Mouse (Mus musculus): ENCODE measurements around the gene Pde7b. TPM values are rescaled to one million over a fixed set of nuclear protein-coding genes. Genes with fewer than 3 reads are reported as not detected.

Gene Pde7b
- polyA plus RNA-seq, 1 experiment from 2014 or later = 0.29 TPM

DNA sequence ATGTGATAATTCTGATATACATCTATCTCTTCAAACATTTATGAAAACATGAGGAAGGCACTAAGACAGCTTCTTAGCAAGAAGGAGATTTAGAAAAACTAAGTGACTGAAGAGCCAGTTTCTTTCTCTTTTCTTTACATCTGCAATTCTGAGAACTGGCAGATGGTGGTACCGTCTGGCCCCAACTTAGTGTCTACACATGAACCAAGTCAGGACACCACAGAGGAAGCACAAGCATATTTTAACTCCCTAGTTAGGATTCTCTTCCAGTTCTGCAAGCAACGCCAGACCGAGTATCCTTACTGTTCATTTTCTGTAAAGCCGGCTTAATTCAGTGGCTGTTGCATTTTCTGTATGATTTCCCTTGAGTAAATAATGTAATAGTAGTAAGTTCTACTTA is 138.9 kb downstream of the Pde7b start:
- H3K4me3 ChIP-seq (replicated peaks) = no peak overlapping the region
- H3K36me3 ChIP-seq = no peaks in the 10 kb centered on the region
- H3K27ac ChIP-seq = no peak overlapping the region
- no peak overlapping the region for H3K9ac ChIP-seq
- no peaks in the 10 kb centered on the region for H3K4me1 ChIP-seq (replicated peaks)
- H3K27me3 ChIP-seq = no peaks in the 10 kb centered on the region
- WGBS (ENCODE audit: insufficient replicate concordance) = 77% methylated on average over 4 of the region's 4 CpGs
- DNase-seq (no peak), ATAC-seq (ENCODE audit: low read depth) (no peak)
- H3K4me2 ChIP-seq = no peak overlapping the region
- no peaks in the 10 kb centered on the region for H3K9me3 ChIP-seq (replicated peaks)

DNA sequence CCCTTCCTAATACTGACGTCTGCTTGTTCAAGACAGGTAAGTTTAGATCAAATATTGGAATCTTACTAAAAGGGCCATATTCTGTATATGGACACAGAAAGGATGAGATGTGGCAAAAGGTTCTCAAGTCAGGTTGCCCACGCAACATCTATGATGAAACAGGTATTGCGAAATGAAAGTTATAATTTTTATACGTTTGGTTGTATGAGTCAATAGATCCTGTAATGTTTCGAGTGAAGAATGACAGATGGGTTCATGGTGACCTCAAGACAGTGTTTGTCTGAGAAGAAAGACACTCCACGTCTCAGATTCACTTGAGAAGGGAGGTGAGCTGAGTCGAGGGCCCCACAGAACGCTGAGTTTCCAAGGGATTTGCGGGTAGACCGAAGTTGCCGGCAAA is 149.9 kb downstream of the Pde7b start:
- Histone ChIP-seq H3K27ac (no peak overlapping the region), H3K9me3 (replicated peaks) (no peaks in the 10 kb centered on the region), H3K4me3 (replicated peaks) (no peak overlapping the region), H3K27me3 (no peaks in the 10 kb centered on the region), H3K36me3 (no peaks in the 10 kb centered on the region), H3K4me2 (no peak overlapping the region), H3K9ac (no peak overlapping the region), H3K4me1 (replicated peaks) (no peaks in the 10 kb centered on the region)
- WGBS (ENCODE audit: insufficient replicate concordance) = 79% methylated on average over 11 of the region's 11 CpGs
- DNase-seq = no peak
- ATAC-seq (ENCODE audit: low read depth) = no peak

DNA sequence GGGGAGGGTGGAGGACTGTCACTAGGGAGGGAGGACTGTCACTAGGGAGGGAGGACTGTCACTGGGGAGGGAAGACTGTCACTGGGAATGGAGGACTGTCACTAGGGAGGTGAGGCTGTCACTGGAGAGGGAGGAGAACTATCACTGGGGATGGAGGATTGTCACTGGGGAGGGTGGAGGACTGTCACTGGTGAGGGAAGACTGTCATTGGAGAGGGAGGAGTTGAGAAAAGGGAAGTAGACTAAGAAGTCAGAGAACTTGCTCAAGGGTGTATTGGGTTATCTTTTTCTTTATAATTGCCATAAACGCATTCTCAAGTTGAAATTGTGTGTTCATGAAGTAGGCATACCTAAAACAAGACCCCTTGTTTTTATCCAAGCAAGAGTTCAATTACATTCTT is 150.5 kb downstream of the Pde7b start:
- Histone ChIP-seq H3K9ac (no peak overlapping the region), H3K27me3 (no peaks in the 10 kb centered on the region), H3K9me3 (replicated peaks) (no peaks in the 10 kb centered on the region), H3K4me2 (no peak overlapping the region), H3K4me1 (replicated peaks) (no peaks in the 10 kb centered on the region), H3K4me3 (replicated peaks) (no peak overlapping the region), H3K36me3 (no peaks in the 10 kb centered on the region), H3K27ac (no peak overlapping the region)
- ATAC-seq (ENCODE audit: low read depth) (no peak), DNase-seq (no peak)
- 47% methylated on average over 1 of the region's 1 CpGs for WGBS (ENCODE audit: insufficient replicate concordance)

DNA sequence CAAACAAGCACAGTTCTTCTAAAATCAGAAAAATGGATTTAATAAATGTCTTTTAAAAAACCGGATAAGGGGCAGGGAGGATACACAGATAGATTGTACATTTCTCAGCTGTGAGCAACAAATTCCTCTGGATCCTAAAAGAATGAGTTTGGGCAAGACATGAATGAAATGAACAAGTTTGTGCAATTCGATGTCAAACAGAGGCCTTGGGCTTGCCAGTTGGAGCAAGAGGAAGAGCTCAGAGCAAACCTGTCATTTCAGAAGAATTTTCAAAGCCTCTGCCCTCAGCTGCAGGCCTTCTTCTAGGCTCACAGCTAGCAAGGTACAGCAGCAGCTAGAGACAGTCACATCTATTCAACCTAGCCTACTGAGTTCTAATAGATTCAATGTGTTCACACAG is 153.4 kb downstream of the Pde7b start:
- ATAC-seq (ENCODE audit: low read depth) = no peak
- WGBS (ENCODE audit: insufficient replicate concordance) = 61% methylated on average over 2 of the region's 2 CpGs
- no peaks in the 10 kb centered on the region for H3K27me3 ChIP-seq

DNA sequence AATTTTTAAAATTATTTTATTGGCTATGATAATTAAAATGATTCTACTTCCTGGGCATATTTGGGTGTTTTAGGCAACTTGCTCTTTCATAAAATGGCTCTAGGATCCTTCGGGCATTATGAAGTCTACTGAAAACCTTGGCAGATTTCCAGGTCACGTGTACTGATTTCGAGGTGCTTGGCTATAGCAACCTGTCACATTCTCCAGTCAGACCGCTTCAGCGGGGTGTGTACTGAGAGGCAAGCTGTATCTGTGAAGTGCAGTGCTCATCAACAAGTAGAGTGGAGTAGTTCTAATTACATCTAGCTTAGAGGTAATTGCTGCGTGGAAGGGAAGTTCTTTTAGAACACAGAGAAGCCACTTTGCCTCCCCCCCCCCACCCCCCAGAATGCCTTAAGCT is 156.2 kb downstream of the Pde7b start:
- no peak overlapping the region for H3K27ac ChIP-seq
- H3K4me3 ChIP-seq (replicated peaks) = no peak overlapping the region
- H3K4me2 ChIP-seq = no peak overlapping the region
- H3K4me1 ChIP-seq (replicated peaks) = no peaks in the 10 kb centered on the region
- no peaks in the 10 kb centered on the region for H3K9me3 ChIP-seq (replicated peaks)
- no peak overlapping the region for H3K9ac ChIP-seq
- H3K27me3 ChIP-seq = no peaks in the 10 kb centered on the region
- H3K36me3 ChIP-seq = no peaks in the 10 kb centered on the region
- WGBS (ENCODE audit: insufficient replicate concordance) = 78% methylated on average over 6 of the region's 6 CpGs
- DNase-seq = no peak
- no peak for ATAC-seq (ENCODE audit: low read depth)

More for the DNA sequence above, 153.4 kb downstream of the Pde7b start:
- no peak overlapping the region for H3K4me2 ChIP-seq
- no peak overlapping the region for H3K4me3 ChIP-seq (replicated peaks)
- no peak for DNase-seq
- H3K4me1 ChIP-seq (replicated peaks) = no peaks in the 10 kb centered on the region
- H3K9me3 ChIP-seq (replicated peaks) = no peaks in the 10 kb centered on the region
- H3K27ac ChIP-seq = no peak overlapping the region
- H3K9ac ChIP-seq = no peak overlapping the region
- no peaks in the 10 kb centered on the region for H3K36me3 ChIP-seq

DNA sequence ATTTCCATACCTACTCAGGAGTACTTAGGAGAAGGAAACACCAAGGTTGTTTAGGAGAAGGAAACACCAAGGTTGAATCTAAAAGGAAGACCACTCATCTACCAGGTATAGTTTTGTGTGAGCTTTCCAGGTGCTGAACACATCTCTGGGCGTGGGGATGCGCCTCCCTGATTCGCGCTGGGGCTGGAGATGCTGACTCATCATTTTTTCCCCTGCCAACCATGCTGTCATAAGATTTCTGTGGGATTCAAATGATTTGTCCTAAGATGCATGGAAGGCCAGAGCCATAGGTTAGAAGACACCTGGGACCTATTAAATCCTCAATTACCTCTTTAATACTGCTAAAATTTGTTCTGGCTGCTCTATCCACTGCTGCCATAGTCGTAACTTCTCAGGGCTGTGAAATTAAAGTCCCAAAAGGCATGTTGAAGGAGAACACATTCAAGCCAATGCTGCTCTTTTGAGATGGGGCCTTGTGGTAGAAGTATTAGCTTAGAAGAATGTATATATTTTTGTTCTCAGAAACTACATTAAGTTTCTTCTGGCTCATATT is 157.1 kb downstream of the Pde7b start:
- no peaks in the 10 kb centered on the region for H3K9me3 ChIP-seq (replicated peaks)
- no peaks in the 10 kb centered on the region for H3K4me1 ChIP-seq (replicated peaks)
- 83% methylated on average over 5 of the region's 5 CpGs for WGBS (ENCODE audit: insufficient replicate concordance)
- no peak overlapping the region for H3K9ac ChIP-seq
- no peak overlapping the region for H3K4me2 ChIP-seq
- H3K27me3 ChIP-seq = no peaks in the 10 kb centered on the region
- DNase-seq (no peak), ATAC-seq (ENCODE audit: low read depth) (no peak)
- H3K27ac ChIP-seq = no peak overlapping the region
- H3K4me3 ChIP-seq (replicated peaks) = no peak overlapping the region
- no peaks in the 10 kb centered on the region for H3K36me3 ChIP-seq

DNA sequence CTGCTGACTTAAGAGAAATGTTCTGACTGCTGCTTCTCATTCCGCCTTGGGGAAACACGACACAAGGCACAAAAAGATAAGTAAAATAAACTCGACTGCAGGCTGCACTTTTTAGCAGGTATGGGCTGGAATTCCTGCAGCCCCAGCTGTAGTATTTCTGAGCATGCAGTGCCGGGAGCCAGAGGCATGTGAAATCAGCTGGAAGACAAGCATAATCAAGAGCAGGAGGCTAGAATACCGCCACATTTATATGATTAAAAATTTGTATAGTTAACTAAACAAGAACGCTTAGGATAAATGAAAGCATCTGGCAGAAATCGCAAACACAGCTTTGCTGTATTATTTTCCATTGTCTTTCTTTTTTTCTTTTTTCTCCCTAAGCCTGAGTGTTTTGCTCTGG is 168.4 kb downstream of the Pde7b start:
- Histone ChIP-seq H3K9me3 (replicated peaks) (no peaks in the 10 kb centered on the region), H3K4me3 (replicated peaks) (no peak overlapping the region), H3K4me1 (replicated peaks) (peaks cover 5% of the 10 kb centered on the region; the same call in 1 of the 2 replicates), H3K9ac (no peak overlapping the region), H3K4me2 (no peak overlapping the region), H3K36me3 (no peaks in the 10 kb centered on the region), H3K27ac (no peak overlapping the region), H3K27me3 (no peaks in the 10 kb centered on the region)
- no peak for ATAC-seq (ENCODE audit: low read depth)
- 54% methylated on average over 7 of the region's 7 CpGs for WGBS (ENCODE audit: insufficient replicate concordance)
- no peak for DNase-seq

DNA sequence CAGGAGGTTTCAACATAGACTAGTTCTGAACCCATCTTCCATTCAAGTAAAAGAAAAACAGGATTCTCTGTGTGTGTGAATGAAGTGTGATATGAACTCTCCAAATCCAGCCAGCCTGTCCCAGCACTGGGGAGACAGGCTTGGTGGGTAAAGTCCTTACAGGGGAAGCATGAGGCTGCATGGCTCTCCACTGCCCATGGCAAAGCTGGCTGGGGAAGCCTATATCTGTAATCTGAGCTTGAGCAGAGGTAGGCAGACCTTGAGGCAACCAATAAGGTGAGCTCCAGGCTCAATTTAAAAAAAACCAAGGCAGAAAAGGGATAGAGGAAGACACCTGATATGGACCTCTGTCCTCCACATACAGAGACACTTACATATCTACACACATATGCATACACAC is 173.5 kb downstream of the Pde7b start:
- peaks cover 11% of the 10 kb centered on the region; the same call in 1 of the 2 replicates for H3K27me3 ChIP-seq
- no peak overlapping the region for H3K27ac ChIP-seq
- DNase-seq = no peak
- H3K9me3 ChIP-seq (replicated peaks) = no peaks in the 10 kb centered on the region
- no peak overlapping the region for H3K4me2 ChIP-seq
- H3K4me3 ChIP-seq (replicated peaks) = no peak overlapping the region
- no peak overlapping the region for H3K9ac ChIP-seq
- peaks cover 13% of the 10 kb centered on the region for H3K4me1 ChIP-seq (replicated peaks)
- no peak for ATAC-seq (ENCODE audit: low read depth)
- H3K36me3 ChIP-seq = no peaks in the 10 kb centered on the region

DNA sequence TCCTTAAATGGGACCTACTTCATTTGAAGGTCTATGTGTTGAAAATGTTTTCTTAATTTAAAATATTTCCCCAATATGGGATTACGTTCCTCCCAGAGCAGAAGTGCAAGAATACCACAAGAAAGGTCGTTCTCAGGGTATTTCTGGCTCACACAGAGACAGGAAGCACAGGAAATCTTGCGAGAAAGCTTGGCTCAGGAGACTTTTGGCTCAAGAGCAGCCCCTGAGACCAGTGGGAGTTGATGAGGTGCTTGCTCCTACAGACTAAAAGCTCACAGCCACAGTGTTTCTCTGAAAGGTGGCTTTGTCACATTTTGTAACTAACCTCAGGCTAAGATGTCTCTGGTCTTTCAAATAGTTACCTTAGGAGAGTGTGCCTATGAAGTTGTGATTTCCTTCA is 174.1 kb downstream of the Pde7b start:
- Histone ChIP-seq H3K27ac (no peak overlapping the region), H3K4me1 (replicated peaks) (peaks cover 13% of the 10 kb centered on the region), H3K27me3 (peaks cover 11% of the 10 kb centered on the region; the same call in 1 of the 2 replicates), H3K4me3 (replicated peaks) (no peak overlapping the region), H3K36me3 (no peaks in the 10 kb centered on the region), H3K4me2 (no peak overlapping the region), H3K9me3 (replicated peaks) (no peaks in the 10 kb centered on the region), H3K9ac (no peak overlapping the region)
- no peak for DNase-seq
- WGBS (ENCODE audit: insufficient replicate concordance) = 28% methylated on average over 3 of the region's 3 CpGs
- ATAC-seq (ENCODE audit: low read depth) = no peak

DNA sequence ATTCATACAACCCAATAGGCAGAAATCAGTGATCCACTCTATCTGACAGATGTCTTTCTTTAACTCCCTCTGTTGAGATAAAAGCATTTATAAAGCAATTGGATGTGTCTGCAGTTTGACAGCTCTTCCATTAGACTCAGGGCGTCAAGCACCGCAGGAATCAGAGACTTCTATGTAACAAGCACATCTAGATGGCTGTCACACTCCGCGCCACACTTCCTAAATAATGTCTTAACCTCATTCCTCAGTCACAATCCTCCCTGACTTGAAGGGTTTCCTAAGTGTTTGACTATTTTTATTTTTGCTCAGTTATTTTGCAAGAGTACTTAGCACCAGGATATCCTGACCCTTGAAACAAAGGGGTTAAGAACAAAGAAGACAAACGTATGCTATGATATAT is 174.7 kb downstream of the Pde7b start:
- peaks cover 13% of the 10 kb centered on the region for H3K4me1 ChIP-seq (replicated peaks)
- ATAC-seq (ENCODE audit: low read depth) (no peak), DNase-seq (no peak)
- H3K4me3 ChIP-seq (replicated peaks) = no peak overlapping the region
- no peak overlapping the region for H3K9ac ChIP-seq
- H3K36me3 ChIP-seq = no peaks in the 10 kb centered on the region
- no peak overlapping the region for H3K27ac ChIP-seq
- no peak overlapping the region for H3K4me2 ChIP-seq
- H3K27me3 ChIP-seq = peaks cover 11% of the 10 kb centered on the region; the same call in 1 of the 2 replicates
- H3K9me3 ChIP-seq (replicated peaks) = no peaks in the 10 kb centered on the region
- WGBS (ENCODE audit: insufficient replicate concordance) = 53% methylated on average over 5 of the region's 5 CpGs

DNA sequence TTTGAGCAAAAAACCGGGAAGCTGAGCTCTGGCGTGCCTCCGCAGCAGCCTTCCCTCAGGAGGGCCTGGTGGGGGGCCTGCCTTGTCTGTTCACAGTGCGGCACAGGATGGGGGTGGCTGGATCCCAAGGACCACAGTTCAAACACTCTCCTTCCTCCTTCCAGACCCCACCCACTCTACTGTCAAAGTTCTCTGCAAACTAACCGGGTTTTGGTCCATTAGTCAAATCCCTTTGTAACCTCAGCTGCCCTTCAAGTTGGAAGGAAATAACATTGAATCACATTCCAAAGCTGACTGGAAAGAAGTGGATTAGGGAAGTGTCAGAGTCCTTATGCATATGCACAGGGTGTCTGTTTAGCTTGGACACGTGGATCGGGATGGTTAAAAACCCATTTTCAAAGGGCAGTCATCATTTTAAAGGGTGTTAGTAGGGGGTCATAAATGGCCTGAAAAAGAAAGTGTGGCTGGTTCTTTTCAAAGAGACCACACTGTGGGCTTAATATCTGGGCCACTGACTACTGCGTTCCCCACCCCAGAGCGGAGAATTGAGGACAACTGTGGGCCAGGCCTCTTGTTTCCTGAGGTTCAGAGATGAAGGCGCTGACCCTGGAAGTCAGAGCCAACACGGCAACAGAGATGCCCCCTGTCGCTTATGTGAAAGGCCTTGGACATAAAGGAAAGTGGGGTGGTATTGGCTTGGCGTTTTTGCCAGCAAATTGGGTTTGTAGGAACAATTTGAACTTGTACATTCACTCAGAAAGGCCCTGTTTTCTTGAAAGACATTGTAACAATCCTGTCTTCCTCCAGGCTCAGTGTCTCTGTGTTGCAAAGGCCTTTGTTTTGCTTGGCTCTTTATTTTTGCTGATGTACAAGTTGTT is 175.8 kb downstream of the Pde7b start:
- Histone ChIP-seq H3K9ac (no peak overlapping the region), H3K9me3 (replicated peaks) (no peaks in the 10 kb centered on the region), H3K27ac (no peak overlapping the region), H3K4me1 (replicated peaks) (peaks cover 13% of the 10 kb centered on the region), H3K27me3 (peaks cover 11% of the 10 kb centered on the region; the same call in 1 of the 2 replicates), H3K4me3 (replicated peaks) (no peak overlapping the region), H3K4me2 (peak overlapping the region; percentile 59), H3K36me3 (no peaks in the 10 kb centered on the region)
- ATAC-seq (ENCODE audit: low read depth) = no peak
- whole genome bisulfite sequencing (ENCODE audit: insufficient replicate concordance) = 46% methylated on average over 13 of the region's 13 CpGs
- DNase-seq = no peak
